Mouse (Mus musculus): Measurements from ENCODE around the gene Smarca1.

Smarca1 gene

DNA sequence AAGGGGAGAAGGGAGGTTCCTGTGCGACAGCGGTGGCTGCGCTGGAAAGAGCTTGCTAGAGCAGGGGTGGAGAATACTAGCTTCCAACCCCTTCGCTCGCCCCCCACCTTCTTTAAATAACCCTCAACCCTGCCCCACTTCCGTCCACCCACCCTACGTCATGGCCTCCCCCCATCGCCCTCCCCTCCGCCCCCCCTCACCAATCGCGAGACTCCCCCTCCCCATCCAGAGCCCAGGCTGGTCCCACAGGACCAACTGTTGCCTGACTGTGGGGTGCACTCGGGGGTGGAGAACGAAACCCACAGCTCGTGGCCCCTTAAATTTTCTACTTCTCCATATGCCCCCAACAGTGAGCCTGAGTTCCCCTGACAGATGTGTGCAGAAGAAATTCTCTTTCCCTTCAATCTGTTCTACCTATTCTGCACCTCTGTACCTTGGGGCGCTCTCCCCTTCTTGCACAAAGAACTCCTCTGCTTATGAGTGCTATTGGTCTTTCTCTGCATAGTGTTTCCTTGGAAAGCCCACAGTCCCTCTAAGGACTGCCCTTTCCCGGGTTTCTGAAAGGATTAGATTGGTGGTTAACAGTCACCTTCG, at the start of gene Smarca1:
Smarca1 (minus strand) TSS at position 544 of the 594 bp plus-strand sequence.
- peak in 1 of 2 experiments; percentile 24 for DNase-seq

GRCm38 (mm10) chrX:47937740-47938139, 45.0 kb upstream of the Smarca1 start:
- peak; percentile 20 to 26 for DNase-seq

- no peak for DNase-seq
Measured at GRCm38 (mm10) chrX:47936885-47937284, 44.1 kb upstream of the Smarca1 start.

DNA sequence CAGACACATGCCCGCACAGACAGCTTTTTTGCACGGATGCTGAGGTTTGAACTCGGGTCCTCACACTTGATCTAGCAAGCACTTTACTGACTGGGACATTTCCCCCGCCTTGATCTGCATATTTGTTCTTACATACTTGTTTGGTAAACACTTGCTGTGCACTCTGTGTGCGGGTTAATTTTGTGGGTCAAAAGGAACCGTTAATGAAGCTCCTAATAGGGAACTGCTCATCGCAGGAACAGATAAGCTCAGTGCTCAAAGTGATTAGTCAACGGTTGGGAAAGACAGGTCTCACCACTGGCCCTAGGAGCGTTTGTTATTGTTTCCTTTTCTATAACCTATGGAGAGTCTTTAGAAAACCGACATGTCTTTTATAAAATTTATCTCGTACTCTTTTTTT, 41.6 kb upstream of the Smarca1 start:
- no peak for DNase-seq

DNA sequence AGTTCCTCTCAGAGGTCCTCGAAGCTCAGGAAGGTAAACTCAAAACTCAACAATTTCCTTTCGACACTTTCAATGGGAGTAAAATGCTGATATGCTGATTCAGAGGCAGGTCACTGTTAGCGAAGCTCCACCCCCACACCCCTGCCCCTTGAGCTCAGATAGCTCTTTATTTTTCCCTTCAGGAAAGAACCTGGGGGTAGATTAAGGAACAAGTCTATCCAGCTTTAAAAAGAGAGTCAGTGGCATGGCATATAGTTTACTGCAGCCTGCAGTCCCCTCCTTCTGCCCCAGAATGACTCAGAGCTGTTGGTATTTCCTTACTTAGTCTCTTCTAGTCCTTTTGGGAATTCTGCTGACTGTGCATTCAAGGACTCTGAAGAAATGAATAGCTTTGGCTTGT, 37.7 kb upstream of the Smarca1 start:
- DNase-seq: no peak

DNA sequence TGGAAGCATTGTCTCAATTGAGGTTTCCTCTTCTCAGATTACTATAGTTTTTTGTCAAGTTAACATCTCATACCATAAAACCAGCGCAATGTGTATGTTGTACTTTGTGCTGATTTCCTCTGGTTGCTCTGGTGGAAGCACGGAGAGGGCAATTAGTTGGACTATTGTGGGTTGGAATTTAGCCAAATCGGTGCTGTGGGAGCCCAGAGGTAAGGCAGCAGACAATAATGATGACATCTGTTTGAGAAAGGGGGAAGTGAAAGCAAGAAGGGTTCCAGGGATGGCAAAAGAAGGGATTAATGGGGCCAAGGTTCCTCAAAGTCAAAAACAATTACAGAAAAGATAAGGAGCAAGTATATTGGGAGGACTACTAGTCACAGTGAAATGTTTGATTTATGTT, 35.2 kb upstream of the Smarca1 start:
- no peak for DNase-seq

DNA sequence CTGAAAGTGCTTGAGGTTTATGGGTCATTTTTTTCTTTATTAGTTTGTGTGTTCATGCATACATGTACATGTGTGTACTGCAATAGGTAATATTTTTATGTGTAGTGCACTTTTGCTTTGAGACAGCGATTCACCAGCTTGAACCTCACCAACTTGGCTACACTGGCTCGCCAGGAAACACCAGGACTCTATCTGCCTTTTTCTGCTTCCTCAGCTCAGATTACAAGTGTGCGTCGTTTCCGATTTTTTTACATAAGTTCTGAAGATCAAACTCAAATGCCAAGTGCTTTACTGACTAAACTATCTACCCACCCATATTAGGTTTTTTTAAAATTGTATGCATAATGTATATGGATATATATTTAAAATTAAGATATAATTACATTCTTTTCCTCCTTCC, 27.8 kb upstream of the Smarca1 start:
- DNase-seq: no peak

GRCm38 (mm10) chrX:47916831-47917230, 24.1 kb upstream of the Smarca1 start:
- no peak for DNase-seq

- DNase-seq: no peak
Measured at GRCm38 (mm10) chrX:47913543-47913938, 20.8 kb upstream of the Smarca1 start.

DNA sequence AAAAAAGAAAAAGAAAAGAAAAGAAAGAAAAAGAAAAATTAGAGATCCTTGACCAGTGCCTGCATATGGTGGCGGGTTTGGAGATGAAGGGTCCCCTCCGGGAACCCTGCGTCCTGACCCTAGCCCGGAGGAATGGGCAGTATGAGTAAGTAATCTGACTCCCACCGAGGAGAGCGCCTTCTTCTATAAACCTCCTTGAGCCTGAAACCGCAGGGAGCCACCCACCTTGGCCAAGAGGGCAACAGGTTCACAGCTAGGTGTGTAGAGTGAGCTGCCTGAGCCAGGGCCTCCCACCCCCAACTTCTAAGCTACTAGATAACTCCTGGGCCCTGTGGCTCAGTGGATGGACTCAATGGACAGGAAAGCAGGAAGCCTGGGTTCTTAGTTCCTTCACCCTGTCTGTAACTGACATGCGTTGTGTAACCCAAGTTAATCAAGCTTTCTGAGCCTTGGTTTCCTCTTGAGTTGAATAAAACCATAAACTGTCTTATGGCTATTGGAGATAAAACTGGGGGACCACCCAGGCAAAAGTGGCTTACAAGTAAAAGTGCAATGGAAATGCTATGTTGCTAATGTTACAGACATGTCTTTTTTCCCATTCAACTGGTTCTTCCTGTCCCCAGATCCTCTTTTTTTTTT, 20.2 kb upstream of the Smarca1 start:
- DNase-seq: peak; percentile 22 to 33

DNA sequence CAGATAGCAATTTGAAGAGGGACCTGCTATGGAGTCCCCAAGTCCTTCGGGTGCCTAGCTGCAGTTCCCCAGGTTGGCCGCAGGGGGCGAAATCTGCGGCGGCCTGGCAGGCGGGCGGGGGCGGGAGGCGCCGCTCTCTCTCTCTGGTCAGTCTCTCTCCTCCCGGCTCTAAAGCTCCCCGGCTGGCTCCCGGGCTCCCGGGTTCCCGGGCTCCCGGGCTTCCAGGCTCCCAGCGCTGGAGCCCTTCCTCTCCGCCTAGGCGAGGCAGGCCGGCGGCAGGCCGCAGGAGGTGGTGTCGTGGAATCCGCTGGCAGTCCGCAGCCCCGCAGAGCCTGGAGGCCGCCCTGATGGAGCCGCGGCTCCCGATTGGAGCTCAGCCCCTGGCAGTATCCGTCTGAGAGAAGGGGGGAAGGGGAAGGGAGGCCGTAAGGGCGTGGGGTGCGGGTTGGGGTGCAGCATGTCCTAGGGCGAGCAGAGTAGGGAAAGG, 19.6 kb upstream of the Smarca1 start, which contains the start of gene Ocrl:
Ocrl (plus strand) TSS at position 82 of the 487 bp plus-strand sequence.
- DNase-seq: peak; percentile 82 to 83

GRCm38 (mm10) chrX:47891907-47892430, 805 bp downstream of the Smarca1 start:
- peak; percentile 39 to 50 for DNase-seq

DNA sequence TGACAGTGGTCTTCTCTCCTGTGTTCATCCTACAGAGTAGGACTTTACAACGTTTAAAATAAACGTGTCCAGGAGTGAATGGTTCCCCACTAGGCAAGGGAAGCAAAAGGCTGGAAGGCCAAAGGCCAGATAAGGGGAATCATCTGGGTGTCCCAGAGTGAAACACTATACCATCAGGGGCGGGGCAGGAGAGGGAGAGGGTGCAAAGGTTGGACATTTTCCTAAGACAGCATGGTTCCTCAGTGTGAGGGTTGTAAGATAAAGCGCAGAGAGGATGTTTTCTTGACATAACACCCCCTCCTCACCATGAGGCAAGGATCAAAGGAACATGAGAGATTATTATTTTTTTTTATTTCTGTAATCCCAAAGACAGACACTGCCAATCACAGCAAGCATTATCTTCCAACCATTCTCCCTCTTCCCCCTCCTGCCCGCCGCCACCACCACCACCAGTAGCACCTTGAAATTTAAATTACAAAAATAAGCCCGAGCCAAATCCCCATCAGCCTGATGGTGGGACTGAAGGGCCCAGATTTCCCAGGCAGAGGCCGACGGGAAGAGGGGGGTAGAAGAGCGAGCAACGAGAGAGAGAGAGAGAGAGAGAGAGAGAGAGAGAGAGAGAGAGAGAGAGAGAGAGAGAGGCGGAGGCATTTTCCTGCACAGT, 1.4 kb downstream of the Smarca1 start:
- DNase-seq: peak in 1 of 2 experiments; percentile 2

GRCm38 (mm10) chrX:47887401-47887800, 5.4 kb downstream of the Smarca1 start:
- DNase-seq: no peak

DNA sequence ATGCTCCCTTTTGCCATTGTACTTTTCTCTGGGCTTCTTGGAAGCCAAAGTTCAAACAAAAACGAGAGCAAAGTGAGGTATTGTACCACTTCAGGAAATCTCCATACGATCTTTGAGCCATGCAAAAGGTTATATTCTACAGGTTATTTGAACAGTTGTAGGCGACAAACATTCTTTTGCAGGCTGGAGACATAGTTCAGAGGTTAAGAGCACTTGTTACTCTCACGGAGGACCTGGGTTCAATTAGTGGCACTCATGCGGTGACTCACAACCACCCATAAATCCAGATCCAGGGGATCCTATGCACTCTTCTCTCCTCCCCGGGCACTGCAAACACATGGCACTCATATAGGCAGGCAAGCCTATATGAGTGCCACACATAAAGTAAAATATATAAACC, 10.0 kb downstream of the Smarca1 start:
- DNase-seq: no peak

DNA sequence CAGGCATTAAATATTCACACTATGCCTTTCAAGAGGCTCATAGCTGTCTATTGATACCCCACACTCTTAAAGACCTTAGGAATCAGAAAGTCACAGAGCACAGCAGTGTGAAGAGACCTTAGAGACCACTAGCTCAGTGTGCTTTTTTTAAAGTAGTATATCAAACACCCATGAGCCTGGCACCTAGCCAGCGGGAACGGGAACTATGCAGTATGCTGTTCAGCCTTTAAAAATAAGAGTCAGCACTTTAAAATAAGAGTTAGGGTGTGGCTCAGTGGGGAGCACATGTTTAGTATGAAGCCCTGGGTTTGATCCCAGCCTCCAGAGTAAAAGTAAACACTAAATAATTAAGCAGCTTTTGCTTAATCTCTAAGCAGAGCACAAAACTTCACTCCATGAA, 12.7 kb downstream of the Smarca1 start:
- DNase-seq: peak; percentile 3 to 28

DNA sequence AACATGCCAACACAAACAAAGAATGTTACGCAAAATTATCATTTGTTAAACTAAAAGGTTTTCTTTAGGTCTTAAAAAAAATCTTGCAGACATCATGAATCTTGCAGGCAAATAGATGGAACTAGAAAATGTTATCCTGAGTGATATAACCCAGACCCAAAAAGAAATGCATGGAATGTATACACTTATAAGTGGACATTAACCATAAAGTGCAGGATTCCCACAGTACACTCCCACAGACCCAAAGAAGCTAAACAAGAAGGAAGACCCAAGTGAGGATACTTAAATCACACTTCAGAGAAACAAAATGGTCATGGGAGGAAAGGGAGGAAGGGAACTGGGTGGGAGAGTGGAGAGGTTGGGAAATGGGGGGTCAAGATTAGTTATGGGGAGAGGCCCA, 34.2 kb downstream of the Smarca1 start:
- DNase-seq: no peak

GRCm38 (mm10) chrX:47835835-47836195, 57.0 kb downstream of the Smarca1 start:
- no peak for DNase-seq

- no peak for DNase-seq
Measured at GRCm38 (mm10) chrX:47835098-47835834, 57.5 kb downstream of the Smarca1 start.

GRCm38 (mm10) chrX:47833431-47833830, 59.3 kb downstream of the Smarca1 start:
- DNase-seq: no peak

DNA sequence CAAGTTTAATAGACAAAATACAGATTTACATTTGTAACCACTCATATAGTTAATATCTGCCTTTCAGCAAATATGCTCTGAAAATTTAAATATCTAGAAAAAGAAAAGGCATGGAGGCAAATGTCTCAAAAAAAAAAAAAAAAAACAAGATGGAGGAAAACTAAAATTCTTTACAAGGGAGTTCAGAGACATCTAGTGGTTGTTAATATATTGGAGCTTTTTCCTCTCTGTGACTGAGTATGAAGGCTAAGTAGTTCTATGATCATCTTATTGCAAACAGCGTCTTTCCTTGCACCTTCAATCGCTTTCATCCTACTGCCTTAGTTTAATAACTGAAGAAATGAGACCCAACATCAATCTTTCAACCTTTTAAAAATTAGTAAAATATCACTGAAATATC, 72.2 kb downstream of the Smarca1 start:
- DNase-seq: no peak

DNA sequence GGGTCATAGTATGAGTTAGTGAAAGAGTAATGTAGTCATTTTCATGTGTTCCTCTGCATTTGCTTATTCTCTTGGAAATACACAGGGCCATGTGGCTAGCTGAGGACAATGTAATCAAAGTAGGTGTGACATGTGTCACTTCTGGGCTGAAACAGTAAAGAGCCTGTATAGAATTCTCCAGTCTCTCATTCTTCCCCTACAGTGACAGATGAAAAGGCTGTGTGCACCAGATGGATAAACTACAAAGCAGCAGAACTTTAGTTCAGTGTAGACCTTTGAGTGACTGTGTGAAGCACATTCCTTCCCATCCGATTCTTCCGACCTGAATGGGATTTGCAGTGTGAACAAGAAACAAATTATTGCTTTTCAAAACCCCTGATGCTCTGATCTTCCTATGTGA, 84.1 kb downstream of the Smarca1 start:
- DNase-seq: no peak

- DNase-seq: no peak
Measured at GRCm38 (mm10) chrX:47764440-47764839, 128.3 kb downstream of the Smarca1 start.

All from cerebellum, postnatal 14 days (tissue).